Comparison of ENCODE assay signal across 10 mouse cellular contexts in the genomic region with DNA sequence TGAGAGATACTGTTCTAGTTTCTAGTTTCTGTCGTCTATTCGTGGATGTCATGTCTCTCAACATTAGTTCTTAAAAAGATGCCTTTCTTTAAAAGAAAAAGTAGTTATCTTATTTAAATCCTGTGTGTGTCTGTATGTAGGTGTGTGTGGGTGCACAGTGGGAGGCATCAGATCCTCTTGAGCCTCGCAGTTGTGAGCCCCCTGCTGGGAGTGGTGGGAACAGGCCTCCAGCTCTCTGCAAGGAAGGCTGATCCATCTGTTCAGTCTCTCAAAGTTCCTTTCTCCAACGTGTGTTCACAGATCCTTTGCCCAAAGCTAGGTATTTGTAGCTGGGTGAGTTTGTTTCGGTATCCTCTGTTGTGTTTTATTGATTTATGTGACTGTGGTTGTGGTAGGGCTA.
A peak's percentile ranks its signal among the peaks of the same experiment; 100 is the strongest.
DNase-seq lines count a peak whose midpoint lies in the region; ATAC-seq and TF ChIP-seq lines count a peak whose summit lies in the region.
"Had no signal": no experiment of that assay in that cellular context is flagged by ENCODE, and none has a peak within 500 bp of the region (broad histone marks: within the 10 kb centered on the region; RNA-seq: fewer than 3 reads in every experiment).

No protein-coding gene starts in this region.

- in situ Hi-C loops in Patski (cut with MboI; ENCODE audit: low pct_unique_long_range_greater_than_20kb) = loop anchor here (5.0 kb wide), 1 partner anchor 260 kb away; no protein-coding TSS in a partner anchor

- no peaks in the 10 kb centered on the region for H3K27me3 ChIP-seq in Patski
- no peaks in the 10 kb centered on the region for H3K27me3 ChIP-seq in liver, embryonic 13.5 days
- H3K27me3 ChIP-seq: embryonic facial prominence, embryonic 12.5 days had no signal

- H3K4me1 ChIP-seq in liver, embryonic 13.5 days (replicated peaks) = peaks cover 2% of the 10 kb centered on the region; the same call in 1 of the 2 replicates
- H3K4me1 ChIP-seq: embryonic facial prominence, embryonic 12.5 days had no signal

- H3K36me3 ChIP-seq in liver, embryonic 13.5 days = no peaks in the 10 kb centered on the region
- H3K36me3 ChIP-seq: embryonic facial prominence, embryonic 12.5 days had no signal

- H3K9me3 ChIP-seq in liver, embryonic 13.5 days (replicated peaks) = no peaks in the 10 kb centered on the region
- H3K9me3 ChIP-seq: embryonic facial prominence, embryonic 12.5 days had no signal

- POLR2A ChIA-PET in Patski (lab: Charles Lee) = no interaction called here

- H3K4me2 ChIP-seq in liver, embryonic 13.5 days = no peak overlapping the region
- H3K4me2 ChIP-seq: embryonic facial prominence, embryonic 12.5 days had no signal

- no peak overlapping the region for H3K27ac ChIP-seq in liver, embryonic 13.5 days
- H3K27ac ChIP-seq: embryonic facial prominence, embryonic 12.5 days; macrophage had no signal

- ATAC-seq in Patski = no peak
- peak; percentile 75; the same call in 1 of the 2 replicates for ATAC-seq in liver, embryonic 13.5 days (ENCODE audit: low read depth)

- peak; percentile 73 for DNase-seq in heart, adult 11 months
- DNase-seq in heart, adult 9 months (ENCODE audit: low spot score in 2 of 2) = no peak
- DNase-seq in 3T3-L1 (ENCODE audit: low read depth, low spot score) (peak; percentile 5), Patski (ENCODE audit: low read depth, low spot score) (no peak)
- DNase-seq in fibroblast of lung, adult 2 months (ENCODE audit: low read depth) = peak; percentile 6
- peak; percentile 45 for DNase-seq in liver, embryonic 13.5 days
- DNase-seq in spleen, postnatal 4 days (ENCODE audit: low spot score in 2 of 2) = peak; percentile 48 to 77
- DNase-seq in T-cell, adult 2 months (ENCODE audit: low spot score) = no peak

- peak; percentile 71 for TF ChIP-seq CTCF in Patski (IDR thresholded peaks at IDR 0.05)

- CTCF ChIA-PET in Patski (lab: Charles Lee) = interaction anchor here (1.2 to 1.5 kb wide), 2 partner anchors 11 to 259 kb away, joined by 3 to 4 read pairs; no protein-coding TSS in a partner anchor

- no peak overlapping the region for H3K9ac ChIP-seq in liver, embryonic 13.5 days
- H3K9ac ChIP-seq: embryonic facial prominence, embryonic 12.5 days had no signal

- no peak overlapping the region for H3K4me3 ChIP-seq in liver, embryonic 13.5 days (replicated peaks)
- H3K4me3 ChIP-seq: embryonic facial prominence, embryonic 12.5 days had no signal

- 26% methylated on average over 5 of the region's 5 CpGs for WGBS in liver, embryonic 13.5 days (ENCODE audit: insufficient replicate concordance)

Comparison
In these comparisons a context has a peak if more than half of its experiments do, and no peak if none do; other contexts are left out.
1. DNase-seq: peak in heart, adult 11 months (single experiment), 3T3-L1 (single experiment), fibroblast of lung, adult 2 months (single experiment), liver, embryonic 13.5 days (single experiment) and spleen, postnatal 4 days (2 of 2); none in heart, adult 9 months (0 of 2), Patski (single experiment) and T-cell, adult 2 months (single experiment).